Mouse (Mus musculus): Measurements from ENCODE around the gene Resf1. TPM values are rescaled to one million over a fixed set of nuclear protein-coding genes. Genes with fewer than 3 reads are reported as not detected.

Resf1 gene
- polyA plus RNA-seq, 1 experiment = 34.0 TPM

- TF ChIP-seq CTCF (IDR thresholded peaks at IDR 0.05; ENCODE audit: control insufficient read depth, insufficient read depth, low read length) (no peak), POLR2A (IDR thresholded peaks at IDR 0.05; ENCODE audit: borderline replicate concordance, control insufficient read depth, low read depth, low read length) (no peak)
- Histone ChIP-seq H3K27ac (ENCODE audit: control insufficient read depth, insufficient read depth, low read depth, low read length, poor library complexity) (no peak overlapping the region), H3K4me3 (replicated peaks; ENCODE audit: control insufficient read depth, low read depth, low read length) (no peak overlapping the region), H3K4me1 (ENCODE audit: control insufficient read depth, insufficient read depth, low read length) (peaks cover 1% of the 10 kb centered on the region; the same call in 1 of the 2 replicates)
- 40% methylated on average over 2 of the region's 2 CpGs for WGBS
Measured at GRCm38 (mm10) chr6:149307801-149308200, 1.4 kb upstream of the Resf1 start.

GRCm38 (mm10) chr6:149310226-149310625, 1.0 kb downstream of the Resf1 start:
- peaks cover 1% of the 10 kb centered on the region; the same call in 1 of the 2 replicates for H3K4me1 ChIP-seq (ENCODE audit: control insufficient read depth, insufficient read depth, low read length)
- H3K27ac ChIP-seq (ENCODE audit: control insufficient read depth, insufficient read depth, low read depth, low read length, poor library complexity) = no peak overlapping the region
- no peak for TF ChIP-seq POLR2A (IDR thresholded peaks at IDR 0.05; ENCODE audit: borderline replicate concordance, control insufficient read depth, low read depth, low read length)
- no peak for TF ChIP-seq CTCF (IDR thresholded peaks at IDR 0.05; ENCODE audit: control insufficient read depth, insufficient read depth, low read length)
- H3K4me3 ChIP-seq (replicated peaks; ENCODE audit: control insufficient read depth, low read depth, low read length) = peak overlapping the region; percentile 66
- WGBS = 56% methylated on average over 2 of the region's 2 CpGs

GRCm38 (mm10) chr6:149311044-149311443, 1.8 kb downstream of the Resf1 start:
- TF ChIP-seq CTCF (IDR thresholded peaks at IDR 0.05; ENCODE audit: control insufficient read depth, insufficient read depth, low read length) (no peak), POLR2A (IDR thresholded peaks at IDR 0.05; ENCODE audit: borderline replicate concordance, control insufficient read depth, low read depth, low read length) (no peak)
- no peak overlapping the region for H3K4me3 ChIP-seq (replicated peaks; ENCODE audit: control insufficient read depth, low read depth, low read length)
- H3K27ac ChIP-seq (ENCODE audit: control insufficient read depth, insufficient read depth, low read depth, low read length, poor library complexity) = no peak overlapping the region
- H3K4me1 ChIP-seq (ENCODE audit: control insufficient read depth, insufficient read depth, low read length) = peaks cover 1% of the 10 kb centered on the region; the same call in 1 of the 2 replicates
- WGBS = 68% methylated on average over 2 of the region's 2 CpGs

GRCm38 (mm10) chr6:149311778-149312177, 2.6 kb downstream of the Resf1 start:
- 69% methylated on average over 1 of the region's 1 CpGs for WGBS
- TF ChIP-seq POLR2A (IDR thresholded peaks at IDR 0.05; ENCODE audit: borderline replicate concordance, control insufficient read depth, low read depth, low read length) = no peak
- TF ChIP-seq CTCF (IDR thresholded peaks at IDR 0.05; ENCODE audit: control insufficient read depth, insufficient read depth, low read length) = no peak
- H3K27ac ChIP-seq (ENCODE audit: control insufficient read depth, insufficient read depth, low read depth, low read length, poor library complexity) = no peak overlapping the region
- peaks cover 1% of the 10 kb centered on the region; the same call in 1 of the 2 replicates for H3K4me1 ChIP-seq (ENCODE audit: control insufficient read depth, insufficient read depth, low read length)
- H3K4me3 ChIP-seq (replicated peaks; ENCODE audit: control insufficient read depth, low read depth, low read length) = no peak overlapping the region

- TF ChIP-seq POLR2A (IDR thresholded peaks at IDR 0.05; ENCODE audit: borderline replicate concordance, control insufficient read depth, low read depth, low read length) = no peak
- no peak for TF ChIP-seq CTCF (IDR thresholded peaks at IDR 0.05; ENCODE audit: control insufficient read depth, insufficient read depth, low read length)
- no peak overlapping the region for H3K4me3 ChIP-seq (replicated peaks; ENCODE audit: control insufficient read depth, low read depth, low read length)
- H3K27ac ChIP-seq (ENCODE audit: control insufficient read depth, insufficient read depth, low read depth, low read length, poor library complexity) = no peak overlapping the region
- H3K4me1 ChIP-seq (ENCODE audit: control insufficient read depth, insufficient read depth, low read length) = peaks cover 1% of the 10 kb centered on the region; the same call in 1 of the 2 replicates
- WGBS = 93% methylated on average over 1 of the region's 1 CpGs
Measured at GRCm38 (mm10) chr6:149312221-149312620, 3.0 kb downstream of the Resf1 start.

GRCm38 (mm10) chr6:149314918-149315317, 5.7 kb downstream of the Resf1 start:
- Histone ChIP-seq H3K4me1 (ENCODE audit: control insufficient read depth, insufficient read depth, low read length) (no peaks in the 10 kb centered on the region), H3K4me3 (replicated peaks; ENCODE audit: control insufficient read depth, low read depth, low read length) (no peak overlapping the region), H3K27ac (ENCODE audit: control insufficient read depth, insufficient read depth, low read depth, low read length, poor library complexity) (no peak overlapping the region)
- WGBS = 51% methylated on average over 2 of the region's 2 CpGs
- TF ChIP-seq POLR2A (IDR thresholded peaks at IDR 0.05; ENCODE audit: borderline replicate concordance, control insufficient read depth, low read depth, low read length) (no peak), CTCF (IDR thresholded peaks at IDR 0.05; ENCODE audit: control insufficient read depth, insufficient read depth, low read length) (no peak)

- H3K4me3 ChIP-seq (replicated peaks; ENCODE audit: control insufficient read depth, low read depth, low read length) = no peak overlapping the region
- H3K27ac ChIP-seq (ENCODE audit: control insufficient read depth, insufficient read depth, low read depth, low read length, poor library complexity) = no peak overlapping the region
- no peaks in the 10 kb centered on the region; the same call in 1 of the 2 replicates for H3K4me1 ChIP-seq (ENCODE audit: control insufficient read depth, insufficient read depth, low read length)
- 45% methylated on average over 4 of the region's 4 CpGs for WGBS
- TF ChIP-seq CTCF (IDR thresholded peaks at IDR 0.05; ENCODE audit: control insufficient read depth, insufficient read depth, low read length) (no peak), POLR2A (IDR thresholded peaks at IDR 0.05; ENCODE audit: borderline replicate concordance, control insufficient read depth, low read depth, low read length) (no peak)
Measured at GRCm38 (mm10) chr6:149323523-149324241, 14.5 kb downstream of the Resf1 start.

- 93% methylated on average over 6 of the region's 6 CpGs for WGBS
- no peak overlapping the region for H3K4me3 ChIP-seq (replicated peaks; ENCODE audit: control insufficient read depth, low read depth, low read length)
- no peaks in the 10 kb centered on the region; the same call in 1 of the 2 replicates for H3K4me1 ChIP-seq (ENCODE audit: control insufficient read depth, insufficient read depth, low read length)
- no peak for TF ChIP-seq CTCF (IDR thresholded peaks at IDR 0.05; ENCODE audit: control insufficient read depth, insufficient read depth, low read length)
- no peak for TF ChIP-seq POLR2A (IDR thresholded peaks at IDR 0.05; ENCODE audit: borderline replicate concordance, control insufficient read depth, low read depth, low read length)
- H3K27ac ChIP-seq (ENCODE audit: control insufficient read depth, insufficient read depth, low read depth, low read length, poor library complexity) = no peak overlapping the region
Measured at GRCm38 (mm10) chr6:149324242-149324633, 15.0 kb downstream of the Resf1 start.

All from bone marrow, adult 2 months (tissue).